Mouse (Mus musculus): ENCODE data around the gene Hif1an.

Gene Hif1an

GRCm38 (mm10) chr19:44564006-44564405, 1.4 kb downstream of the Hif1an start:
- DNase-seq (ENCODE audit: low read depth, low spot score), result no peak

GRCm38 (mm10) chr19:44567763-44568162, 5.1 kb downstream of the Hif1an start:
- DNase-seq (ENCODE audit: low read depth, low spot score), result no peak

- DNase-seq (ENCODE audit: low read depth, low spot score), result no peak
These were observed 13.6 kb downstream of the Hif1an start for GRCm38 (mm10) chr19:44576275-44576674.

- no peak for DNase-seq (ENCODE audit: low read depth, low spot score)
These were observed 15.4 kb downstream of the Hif1an start for GRCm38 (mm10) chr19:44578038-44578437.

GRCm38 (mm10) chr19:44582103-44582502, 19.5 kb downstream of the Hif1an start:
- no peak for DNase-seq (ENCODE audit: low read depth, low spot score)

- peak; percentile 24 for DNase-seq (ENCODE audit: low read depth, low spot score)
These were observed 20.1 kb downstream of the Hif1an start for GRCm38 (mm10) chr19:44582638-44583309.

- DNase-seq (ENCODE audit: low read depth, low spot score), result no peak
These were observed 25.4 kb downstream of the Hif1an start for GRCm38 (mm10) chr19:44588036-44588435.

GRCm38 (mm10) chr19:44589591-44590223, 27.1 kb downstream of the Hif1an start:
- no peak for DNase-seq (ENCODE audit: low read depth, low spot score)

- no peak for DNase-seq (ENCODE audit: low read depth, low spot score)
These were observed 28.3 kb downstream of the Hif1an start for GRCm38 (mm10) chr19:44590992-44591391.

GRCm38 (mm10) chr19:44591638-44592037, 29.0 kb downstream of the Hif1an start:
- no peak for DNase-seq (ENCODE audit: low read depth, low spot score)

- no peak for DNase-seq (ENCODE audit: low read depth, low spot score)
These were observed 31.5 kb downstream of the Hif1an start for GRCm38 (mm10) chr19:44594180-44594579.

GRCm38 (mm10) chr19:44618166-44618565, 55.5 kb downstream of the Hif1an start:
- peak; percentile 68 for DNase-seq (ENCODE audit: low read depth, low spot score)

All from telencephalon, adult 2 months (tissue).